Mouse (Mus musculus): ENCODE results near the gene Ifna11.
"Not testable (repeated sequence)": the region's sequence is repeated elsewhere in the genome, so short reads cannot be mapped to it uniquely, and the experiment has no call there.

Ifna11 gene

DNA sequence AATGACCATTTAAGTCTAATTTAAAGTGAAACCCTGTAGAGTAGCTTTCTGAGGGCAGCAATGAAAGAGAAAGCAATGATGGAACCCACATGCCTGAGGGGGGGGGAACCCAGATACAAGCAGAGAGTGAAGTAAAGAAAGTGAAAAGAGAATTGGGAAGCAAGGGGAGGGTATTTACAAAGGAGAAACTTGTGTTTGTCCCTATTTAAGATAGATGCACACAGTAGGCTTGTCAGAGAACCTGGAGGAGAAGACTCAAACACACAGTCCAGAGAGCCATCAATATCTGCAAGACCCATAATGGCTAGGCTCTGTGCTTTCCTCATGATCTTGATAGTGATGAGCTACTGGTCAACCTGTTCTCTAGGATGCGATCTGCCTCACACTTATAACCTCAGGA, at the start of gene Ifna11:
Gene Ifna11, plus strand, starts transcription at position 301 of the 400 bp plus-strand sequence.
- no peak for DNase-seq (ENCODE audit: low spot score)

DNA sequence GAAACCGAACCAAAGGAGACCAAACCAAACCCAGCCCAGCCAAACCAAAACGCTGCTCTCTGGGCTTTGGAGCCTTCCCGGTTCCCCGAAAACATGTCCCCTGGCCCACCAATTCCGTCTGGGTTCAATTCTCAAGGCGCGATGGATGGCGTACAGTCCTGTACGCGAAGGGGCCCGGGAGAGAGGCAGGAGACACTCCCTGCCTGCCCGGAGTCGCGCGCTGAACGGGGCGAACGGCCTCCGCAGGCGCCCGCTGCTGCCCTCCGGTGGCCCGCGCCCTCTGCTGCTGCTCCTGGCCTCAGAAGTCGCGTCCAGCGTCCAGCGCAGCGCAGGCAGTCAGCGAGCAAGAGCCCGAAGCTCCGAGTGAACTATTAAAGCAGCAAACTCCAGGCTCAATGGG, 46.2 kb upstream of the Ifna11 start, which contains the start of gene Gm13290:
Gene Gm13290, plus strand, starts transcription at position 301 of the 400 bp plus-strand sequence.
- DNase-seq (ENCODE audit: low spot score) = not testable (repeated sequence)

DNA sequence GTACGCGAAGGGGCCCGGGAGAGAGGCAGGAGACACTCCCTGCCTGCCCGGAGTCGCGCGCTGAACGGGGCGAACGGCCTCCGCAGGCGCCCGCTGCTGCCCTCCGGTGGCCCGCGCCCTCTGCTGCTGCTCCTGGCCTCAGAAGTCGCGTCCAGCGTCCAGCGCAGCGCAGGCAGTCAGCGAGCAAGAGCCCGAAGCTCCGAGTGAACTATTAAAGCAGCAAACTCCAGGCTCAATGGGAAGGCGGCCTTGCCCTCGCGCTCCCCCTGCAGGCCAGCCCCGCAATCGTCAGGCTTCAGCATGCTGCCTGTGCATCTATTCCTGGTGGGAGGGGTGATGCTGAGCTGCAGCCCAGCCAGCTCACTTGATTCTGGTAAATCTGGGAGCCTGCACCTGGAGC, 43.1 kb upstream of the Ifna11 start, which contains the start of gene Gm13289:
Gene Gm13289, plus strand, starts transcription at position 301 of the 400 bp plus-strand sequence.
- DNase-seq (ENCODE audit: low spot score) = not testable (repeated sequence)

DNA sequence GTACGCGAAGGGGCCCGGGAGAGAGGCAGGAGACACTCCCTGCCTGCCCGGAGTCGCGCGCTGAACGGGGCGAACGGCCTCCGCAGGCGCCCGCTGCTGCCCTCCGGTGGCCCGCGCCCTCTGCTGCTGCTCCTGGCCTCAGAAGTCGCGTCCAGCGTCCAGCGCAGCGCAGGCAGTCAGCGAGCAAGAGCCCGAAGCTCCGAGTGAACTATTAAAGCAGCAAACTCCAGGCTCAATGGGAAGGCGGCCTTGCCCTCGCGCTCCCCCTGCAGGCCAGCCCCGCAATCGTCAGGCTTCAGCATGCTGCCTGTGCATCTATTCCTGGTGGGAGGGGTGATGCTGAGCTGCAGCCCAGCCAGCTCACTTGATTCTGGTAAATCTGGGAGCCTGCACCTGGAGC, 40.2 kb upstream of the Ifna11 start, which contains the start of gene Gm13272:
Gene Gm13272, plus strand, starts transcription at position 301 of the 400 bp plus-strand sequence.
- not testable (repeated sequence) for DNase-seq (ENCODE audit: low spot score)

DNA sequence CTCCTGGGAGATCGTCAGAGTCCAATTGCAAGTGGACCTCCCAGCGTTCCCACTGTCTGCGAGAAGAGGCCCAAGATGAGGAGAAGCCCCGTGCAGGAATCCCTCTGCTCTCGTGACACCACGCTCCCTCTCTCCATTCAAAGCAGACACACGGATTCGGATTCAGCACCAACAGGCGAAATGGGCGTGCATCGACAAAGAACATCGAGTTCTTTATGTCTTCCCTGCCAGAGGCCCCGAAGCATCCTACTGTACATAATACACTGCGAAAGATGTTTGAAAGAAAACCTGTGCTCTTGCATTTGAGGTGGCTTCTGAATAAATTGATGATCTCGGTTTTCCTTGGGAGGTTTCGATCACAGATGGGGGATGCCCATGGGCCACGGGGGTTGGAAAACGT, 39.4 kb upstream of the Ifna11 start:
- not testable (repeated sequence) for DNase-seq (ENCODE audit: low spot score)

DNA sequence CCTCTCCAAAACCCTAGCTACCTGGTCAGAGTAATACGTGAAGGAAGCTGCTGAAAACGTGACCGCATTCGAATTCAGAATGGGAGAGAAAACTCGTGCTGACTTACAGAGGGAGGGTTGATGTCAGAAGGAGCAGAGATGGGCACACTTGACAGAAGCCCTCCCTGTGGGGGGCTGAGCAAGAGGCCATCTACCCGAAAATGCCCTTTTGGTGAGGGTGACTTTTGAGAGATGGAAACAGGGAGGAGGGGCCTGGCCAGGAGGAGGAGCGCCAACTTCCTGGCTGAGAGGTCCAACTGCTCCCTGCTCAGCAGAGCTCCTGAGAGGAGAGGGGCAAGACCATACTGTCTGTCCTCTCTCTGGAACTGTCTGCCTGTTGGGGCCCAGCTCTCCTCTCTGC, 37.9 kb upstream of the Ifna11 start, which contains the start of gene Ifnz:
Gene Ifnz, plus strand, starts transcription at position 301 of the 400 bp plus-strand sequence.
- not testable (repeated sequence) for DNase-seq (ENCODE audit: low spot score)

DNA sequence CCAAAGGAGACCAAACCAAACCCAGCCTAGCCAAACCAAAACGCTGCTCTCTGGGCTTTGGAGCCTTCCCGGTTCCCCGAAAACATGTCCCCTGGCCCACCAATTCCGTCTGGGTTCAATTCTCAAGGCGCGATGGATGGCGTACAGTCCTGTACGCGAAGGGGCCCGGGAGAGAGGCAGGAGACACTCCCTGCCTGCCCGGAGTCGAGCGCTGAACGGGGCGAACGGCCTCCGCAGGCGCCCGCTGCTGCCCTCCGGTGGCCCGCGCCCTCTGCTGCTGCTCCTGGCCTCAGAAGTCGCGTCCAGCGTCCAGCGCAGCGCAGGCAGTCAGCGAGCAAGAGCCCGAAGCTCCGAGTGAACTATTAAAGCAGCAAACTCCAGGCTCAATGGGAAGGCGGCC, 37.4 kb upstream of the Ifna11 start:
- not testable (repeated sequence) for DNase-seq (ENCODE audit: low spot score)

DNA sequence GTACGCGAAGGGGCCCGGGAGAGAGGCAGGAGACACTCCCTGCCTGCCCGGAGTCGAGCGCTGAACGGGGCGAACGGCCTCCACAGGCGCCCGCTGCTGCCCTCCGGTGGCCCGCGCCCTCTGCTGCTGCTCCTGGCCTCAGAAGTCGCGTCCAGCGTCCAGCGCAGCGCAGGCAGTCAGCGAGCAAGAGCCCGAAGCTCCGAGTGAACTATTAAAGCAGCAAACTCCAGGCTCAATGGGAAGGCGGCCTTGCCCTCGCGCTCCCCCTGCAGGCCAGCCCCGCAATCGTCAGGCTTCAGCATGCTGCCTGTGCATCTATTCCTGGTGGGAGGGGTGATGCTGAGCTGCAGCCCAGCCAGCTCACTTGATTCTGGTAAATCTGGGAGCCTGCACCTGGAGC, 34.4 kb upstream of the Ifna11 start, which contains the start of gene Gm13276:
Gene Gm13276, plus strand, starts transcription at position 301 of the 400 bp plus-strand sequence.
- not testable (repeated sequence) for DNase-seq (ENCODE audit: low spot score)

DNA sequence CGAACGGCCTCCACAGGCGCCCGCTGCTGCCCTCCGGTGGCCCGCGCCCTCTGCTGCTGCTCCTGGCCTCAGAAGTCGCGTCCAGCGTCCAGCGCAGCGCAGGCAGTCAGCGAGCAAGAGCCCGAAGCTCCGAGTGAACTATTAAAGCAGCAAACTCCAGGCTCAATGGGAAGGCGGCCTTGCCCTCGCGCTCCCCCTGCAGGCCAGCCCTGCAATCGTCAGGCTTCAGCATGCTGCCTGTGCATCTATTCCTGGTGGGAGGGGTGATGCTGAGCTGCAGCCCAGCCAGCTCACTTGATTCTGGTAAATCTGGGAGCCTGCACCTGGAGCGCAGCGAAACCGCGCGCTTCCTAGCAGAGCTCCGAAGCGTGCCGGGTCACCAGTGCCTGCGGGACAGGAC, 31.4 kb upstream of the Ifna11 start, which contains the start of gene Gm13277:
Gene Gm13277, plus strand, starts transcription at position 231 of the 400 bp plus-strand sequence.
- peak; percentile 73 for DNase-seq (ENCODE audit: low spot score)

DNA sequence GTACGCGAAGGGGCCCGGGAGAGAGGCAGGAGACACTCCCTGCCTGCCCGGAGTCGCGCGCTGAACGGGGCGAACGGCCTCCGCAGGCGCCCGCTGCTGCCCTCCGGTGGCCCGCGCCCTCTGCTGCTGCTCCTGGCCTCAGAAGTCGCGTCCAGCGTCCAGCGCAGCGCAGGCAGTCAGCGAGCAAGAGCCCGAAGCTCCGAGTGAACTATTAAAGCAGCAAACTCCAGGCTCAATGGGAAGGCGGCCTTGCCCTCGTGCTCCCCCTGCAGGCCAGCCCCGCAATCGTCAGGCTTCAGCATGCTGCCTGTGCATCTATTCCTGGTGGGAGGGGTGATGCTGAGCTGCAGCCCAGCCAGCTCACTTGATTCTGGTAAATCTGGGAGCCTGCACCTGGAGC, 28.5 kb upstream of the Ifna11 start, which contains the start of gene Gm13278:
Gene Gm13278, plus strand, starts transcription at position 301 of the 400 bp plus-strand sequence.
- not testable (repeated sequence) for DNase-seq (ENCODE audit: low spot score)

DNA sequence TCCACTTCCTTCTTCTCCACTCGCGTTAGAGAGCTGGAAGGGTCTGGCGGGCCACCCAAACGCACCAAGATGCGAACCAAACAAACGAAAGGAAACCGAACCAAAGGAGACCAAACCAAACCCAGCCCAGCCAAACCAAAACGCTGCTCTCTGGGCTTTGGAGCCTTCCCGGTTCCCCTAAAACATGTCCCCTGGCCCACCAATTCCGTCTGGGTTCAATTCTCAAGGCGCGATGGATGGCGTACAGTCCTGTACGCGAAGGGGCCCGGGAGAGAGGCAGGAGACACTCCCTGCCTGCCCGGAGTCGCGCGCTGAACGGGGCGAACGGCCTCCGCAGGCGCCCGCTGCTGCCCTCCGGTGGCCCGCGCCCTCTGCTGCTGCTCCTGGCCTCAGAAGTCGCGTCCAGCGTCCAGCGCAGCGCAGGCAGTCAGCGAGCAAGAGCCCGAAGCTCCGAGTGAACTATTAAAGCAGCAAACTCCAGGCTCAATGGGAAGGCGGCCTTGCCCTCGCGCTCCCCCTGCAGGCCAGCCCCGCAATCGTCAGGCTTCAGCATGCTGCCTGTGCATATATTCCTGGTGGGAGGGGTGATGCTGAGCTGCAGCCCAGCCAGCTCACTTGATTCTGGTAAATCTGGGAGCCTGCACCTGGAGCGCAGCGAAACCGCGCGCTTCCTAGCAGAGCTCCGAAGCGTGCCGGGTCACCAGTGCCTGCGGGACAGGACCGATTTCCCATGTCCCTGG, 25.7 kb upstream of the Ifna11 start, which contains the start of gene Gm13275:
Gene Gm13275, plus strand, starts transcription at position 552 of the 740 bp plus-strand sequence.
- peak; percentile 57 for DNase-seq (ENCODE audit: low spot score)

DNA sequence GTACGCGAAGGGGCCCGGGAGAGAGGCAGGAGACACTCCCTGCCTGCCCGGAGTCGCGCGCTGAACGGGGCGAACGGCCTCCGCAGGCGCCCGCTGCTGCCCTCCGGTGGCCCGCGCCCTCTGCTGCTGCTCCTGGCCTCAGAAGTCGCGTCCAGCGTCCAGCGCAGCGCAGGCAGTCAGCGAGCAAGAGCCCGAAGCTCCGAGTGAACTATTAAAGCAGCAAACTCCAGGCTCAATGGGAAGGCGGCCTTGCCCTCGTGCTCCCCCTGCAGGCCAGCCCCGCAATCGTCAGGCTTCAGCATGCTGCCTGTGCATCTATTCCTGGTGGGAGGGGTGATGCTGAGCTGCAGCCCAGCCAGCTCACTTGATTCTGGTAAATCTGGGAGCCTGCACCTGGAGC, 22.7 kb upstream of the Ifna11 start, which contains the start of gene Gm13279:
Gene Gm13279, plus strand, starts transcription at position 301 of the 400 bp plus-strand sequence.
- DNase-seq (ENCODE audit: low spot score) = not testable (repeated sequence)

DNA sequence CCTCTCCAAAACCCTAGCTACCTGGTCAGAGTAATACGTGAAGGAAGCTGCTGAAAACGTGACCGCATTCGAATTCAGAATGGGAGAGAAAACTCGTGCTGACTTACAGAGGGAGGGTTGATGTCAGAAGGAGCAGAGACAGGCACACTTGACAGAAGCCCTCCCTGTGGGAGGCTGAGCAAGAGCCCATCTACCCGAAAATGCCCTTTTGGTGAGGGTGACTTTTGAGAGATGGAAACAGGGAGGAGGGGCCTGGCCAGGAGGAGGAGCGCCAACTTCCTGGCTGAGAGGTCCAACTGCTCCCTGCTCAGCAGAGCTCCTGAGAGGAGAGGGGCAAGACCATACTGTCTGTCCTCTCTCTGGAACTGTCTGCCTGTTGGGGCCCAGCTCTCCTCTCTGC, 20.4 kb upstream of the Ifna11 start, which contains the start of gene Gm13285:
Gene Gm13285, plus strand, starts transcription at position 301 of the 400 bp plus-strand sequence.
- DNase-seq (ENCODE audit: low spot score) = not testable (repeated sequence)

DNA sequence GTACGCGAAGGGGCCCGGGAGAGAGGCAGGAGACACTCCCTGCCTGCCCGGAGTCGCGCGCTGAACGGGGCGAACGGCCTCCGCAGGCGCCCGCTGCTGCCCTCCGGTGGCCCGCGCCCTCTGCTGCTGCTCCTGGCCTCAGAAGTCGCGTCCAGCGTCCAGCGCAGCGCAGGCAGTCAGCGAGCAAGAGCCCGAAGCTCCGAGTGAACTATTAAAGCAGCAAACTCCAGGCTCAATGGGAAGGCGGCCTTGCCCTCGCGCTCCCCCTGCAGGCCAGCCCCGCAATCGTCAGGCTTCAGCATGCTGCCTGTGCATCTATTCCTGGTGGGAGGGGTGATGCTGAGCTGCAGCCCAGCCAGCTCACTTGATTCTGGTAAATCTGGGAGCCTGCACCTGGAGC, 16.8 kb upstream of the Ifna11 start, which contains the start of gene Gm13287:
Gene Gm13287, plus strand, starts transcription at position 301 of the 400 bp plus-strand sequence.
- not testable (repeated sequence) for DNase-seq (ENCODE audit: low spot score)

DNA sequence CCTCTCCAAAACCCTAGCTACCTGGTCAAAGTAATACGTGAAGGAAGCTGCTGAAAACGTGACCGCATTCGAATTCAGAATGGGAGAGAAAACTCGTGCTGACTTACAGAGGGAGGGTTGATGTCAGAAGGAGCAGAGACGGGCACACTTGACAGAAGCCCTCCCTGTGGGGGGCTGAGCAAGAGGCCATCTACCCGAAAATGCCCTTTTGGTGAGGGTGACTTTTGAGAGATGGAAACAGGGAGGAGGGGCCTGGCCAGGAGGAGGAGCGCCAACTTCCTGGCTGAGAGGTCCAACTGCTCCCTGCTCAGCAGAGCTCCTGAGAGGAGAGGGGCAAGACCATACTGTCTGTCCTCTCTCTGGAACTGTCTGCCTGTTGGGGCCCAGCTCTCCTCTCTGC, 14.5 kb upstream of the Ifna11 start, which contains the start of gene Gm13288:
Gene Gm13288, plus strand, starts transcription at position 301 of the 400 bp plus-strand sequence.
- DNase-seq (ENCODE audit: low spot score) = not testable (repeated sequence)

DNA sequence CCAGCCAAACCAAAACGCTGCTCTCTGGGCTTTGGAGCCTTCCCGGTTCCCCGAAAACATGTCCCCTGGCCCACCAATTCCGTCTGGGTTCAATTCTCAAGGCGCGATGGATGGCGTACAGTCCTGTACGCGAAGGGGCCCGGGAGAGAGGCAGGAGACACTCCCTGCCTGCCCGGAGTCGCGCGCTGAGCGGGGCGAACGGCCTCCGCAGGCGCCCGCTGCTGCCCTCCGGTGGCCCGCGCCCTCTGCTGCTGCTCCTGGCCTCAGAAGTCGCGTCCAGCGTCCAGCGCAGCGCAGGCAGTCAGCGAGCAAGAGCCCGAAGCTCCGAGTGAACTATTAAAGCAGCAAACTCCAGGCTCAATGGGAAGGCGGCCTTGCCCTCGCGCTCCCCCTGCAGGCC, 14.0 kb upstream of the Ifna11 start:
- DNase-seq (ENCODE audit: low spot score) = peak; percentile 5

DNA sequence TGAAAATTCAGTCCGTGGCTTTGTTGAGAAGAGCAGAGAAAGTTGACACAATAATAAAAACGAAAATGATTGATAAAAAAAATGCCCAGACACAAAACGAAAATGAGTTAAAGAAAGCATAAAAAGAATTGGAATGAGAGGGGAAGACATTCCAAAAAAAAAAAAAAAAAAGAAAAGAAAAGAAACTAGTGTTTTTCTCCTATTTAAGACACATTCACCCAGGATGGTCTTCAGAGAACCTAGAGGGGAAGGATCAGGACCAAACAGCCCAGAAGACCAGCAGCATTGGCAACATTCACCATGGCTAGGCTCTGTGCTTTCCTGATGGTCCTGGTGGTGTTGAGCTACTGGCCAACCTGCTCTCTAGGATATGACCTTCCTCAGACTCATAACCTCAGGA, 3.8 kb upstream of the Ifna11 start, which contains the start of gene Ifna7:
Gene Ifna7, plus strand, starts transcription at position 301 of the 400 bp plus-strand sequence.
- DNase-seq (ENCODE audit: low spot score) = no peak

DNA sequence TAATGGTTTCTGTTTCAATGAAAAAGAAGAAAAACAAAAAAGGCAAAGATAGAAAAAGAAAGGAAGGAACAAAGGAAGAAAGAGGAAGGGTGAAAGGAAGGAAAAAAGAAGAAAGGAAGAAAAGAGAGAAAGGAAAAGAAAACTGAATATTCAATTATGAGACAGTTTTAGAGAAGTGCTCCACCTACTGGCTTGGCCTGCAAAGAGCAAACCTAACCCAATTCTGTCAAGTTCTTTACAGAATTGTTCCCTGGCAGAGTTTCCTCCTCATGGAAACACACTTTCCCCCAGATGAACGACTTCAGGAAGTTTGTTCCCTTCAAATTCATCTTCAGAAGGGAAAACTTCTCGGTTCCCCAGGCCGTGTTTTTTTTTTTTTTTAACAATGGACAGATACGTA, 3.2 kb downstream of the Ifna11 start:
- DNase-seq (ENCODE audit: low spot score) = peak; percentile 8

DNA sequence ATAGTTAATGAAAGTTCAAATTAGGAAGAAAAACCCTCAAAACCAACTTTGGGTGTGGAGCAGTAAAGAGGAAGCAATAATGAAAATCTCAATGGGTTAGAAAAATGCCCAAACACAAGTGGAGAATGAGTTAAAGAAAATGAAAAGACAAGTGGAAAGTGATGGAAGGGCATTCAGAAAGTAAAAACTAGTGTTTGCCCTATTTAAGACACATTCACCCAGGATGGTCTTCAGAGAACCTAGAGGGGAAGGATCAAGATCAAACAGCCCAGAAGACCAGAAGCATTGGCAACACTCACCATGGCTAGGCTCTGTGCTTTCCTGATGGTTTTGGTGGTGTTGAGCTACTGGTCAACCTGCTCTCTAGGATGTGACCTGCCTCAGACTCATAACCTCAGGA, 7.4 kb downstream of the Ifna11 start, which contains the start of gene Ifna6:
Gene Ifna6, plus strand, starts transcription at position 301 of the 400 bp plus-strand sequence.
- DNase-seq (ENCODE audit: low spot score) = not testable (repeated sequence)

DNA sequence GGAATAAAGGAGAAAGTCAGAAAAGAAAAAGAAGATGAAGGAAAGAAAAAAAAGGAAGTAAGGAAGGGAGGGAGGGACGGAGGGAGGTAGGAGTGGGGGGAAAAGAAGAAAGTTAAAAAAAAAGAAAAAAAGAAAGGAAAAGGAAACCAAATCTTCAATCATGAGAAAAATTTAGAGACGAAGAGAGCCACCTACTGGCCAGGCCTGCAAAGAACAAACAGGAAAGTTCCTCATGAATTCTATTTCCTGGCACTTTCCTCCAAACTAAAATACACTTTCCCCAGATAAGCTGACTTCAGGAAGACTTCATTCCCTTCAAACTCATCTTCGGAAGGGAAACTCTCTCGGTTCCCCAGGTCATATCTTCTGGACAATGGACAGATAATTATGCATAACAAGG, 10.8 kb downstream of the Ifna11 start:
- peak; percentile 16 for DNase-seq (ENCODE audit: low spot score)

DNA sequence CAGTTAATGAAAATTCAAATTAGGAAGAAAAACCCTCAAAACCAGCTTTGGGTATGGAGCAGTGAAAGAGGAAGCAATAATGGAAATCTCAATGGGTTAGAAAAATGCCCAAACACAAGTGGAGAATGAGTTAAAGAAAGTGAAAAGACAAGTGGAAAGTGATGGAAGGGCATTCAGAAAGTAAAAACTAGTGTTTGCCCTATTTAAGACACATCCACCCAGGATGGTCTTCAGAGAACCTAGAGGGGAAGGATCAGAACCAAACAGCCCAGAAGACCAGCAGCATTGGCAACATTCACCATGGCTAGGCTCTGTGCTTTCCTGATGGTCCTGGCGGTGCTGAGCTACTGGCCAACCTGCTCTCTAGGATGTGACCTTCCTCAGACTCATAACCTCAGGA, 15.5 kb downstream of the Ifna11 start, which contains the start of gene Ifna5:
Gene Ifna5, plus strand, starts transcription at position 301 of the 400 bp plus-strand sequence.
- not testable (repeated sequence) for DNase-seq (ENCODE audit: low spot score)

DNA sequence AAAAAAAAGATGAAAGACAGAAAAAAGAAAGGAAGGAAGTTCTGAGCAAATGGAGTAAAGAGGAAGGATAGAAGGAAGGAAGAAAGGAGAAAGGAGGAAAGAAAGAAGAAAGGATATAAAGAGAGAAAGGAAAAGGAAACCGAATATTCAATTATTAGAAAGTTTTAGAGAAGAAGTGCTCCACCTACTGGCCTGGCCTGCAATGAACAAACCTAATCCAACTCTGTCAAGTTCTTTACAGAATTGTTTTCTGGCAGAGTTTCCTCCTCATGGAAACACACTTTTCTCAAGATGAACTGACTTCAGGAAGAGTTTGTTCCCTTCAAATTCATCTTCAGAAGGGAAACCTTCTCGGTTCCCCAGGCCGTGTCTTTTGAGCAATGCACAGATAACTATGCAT, 19.1 kb downstream of the Ifna11 start:
- DNase-seq (ENCODE audit: low spot score) = no peak

All from urinary bladder, postnatal 14 days (tissue).